ENCODE assay signal across 9 mouse cellular contexts in the genomic region with DNA sequence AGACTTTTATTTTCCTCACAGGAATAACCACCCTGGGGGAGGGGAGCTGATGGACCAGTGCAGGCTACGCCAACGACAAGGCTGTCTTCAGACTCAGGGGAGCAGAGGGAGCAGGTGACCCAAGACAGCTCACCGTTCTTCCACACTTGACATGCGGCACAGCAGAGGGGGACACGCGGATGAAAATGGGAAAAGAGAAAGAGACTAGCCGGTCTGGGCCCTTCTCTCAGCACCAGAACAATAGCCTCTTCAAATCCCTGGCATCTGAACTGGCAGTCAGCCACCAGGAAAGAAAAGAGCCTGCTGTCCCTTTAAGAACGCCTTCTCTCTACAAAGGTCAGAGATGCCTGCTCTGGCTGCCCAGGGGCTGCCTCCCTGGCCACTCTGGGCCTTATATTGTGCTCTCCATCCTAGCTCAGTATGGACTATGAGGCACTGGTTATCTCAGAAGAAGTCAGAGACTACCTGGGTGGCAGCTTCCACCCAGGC.
DNase-seq lines count a peak whose midpoint lies in the region; ATAC-seq and TF ChIP-seq lines count a peak whose summit lies in the region.
"Had no signal": no experiment of that assay in that cellular context is flagged by ENCODE, and none has a peak within 500 bp of the region (broad histone marks: within the 10 kb centered on the region; RNA-seq: fewer than 3 reads in every experiment).

No protein-coding gene starts in this region.

- H3K4me1 ChIP-seq in hindbrain, embryonic 10.5 days (replicated peaks), result peaks cover 15% of the 10 kb centered on the region
- H3K4me1 ChIP-seq in midbrain, embryonic 14.5 days (ENCODE audit: control insufficient read depth, insufficient read depth, low read length), result peaks cover 10% of the 10 kb centered on the region

- ATAC-seq in midbrain, embryonic 14.5 days (ENCODE audit: low FRiP score, low TSS enrichment), result peak; percentile 64; the same call in 1 of the 2 replicates

- peak in 1 of 2 experiments; percentile 58 for DNase-seq in layer of hippocampus, adult 2 months (ENCODE audit: low spot score in 2 of 2)
- no peak for DNase-seq in layer of hippocampus, postnatal 14 days (ENCODE audit: low spot score in 2 of 2)
- DNase-seq in cerebellum, adult 9-11 months, result peak; percentile 73
- DNase-seq in hindbrain, embryonic 10.5 days (ENCODE audit: low spot score), result no peak
- DNase-seq in midbrain, embryonic 14.5 days, result peak; percentile 73
- DNase-seq in B cell, adult 2 months, result no peak
- DNase-seq in embryo, embryonic 11 days, result no peak
- DNase-seq in urinary bladder, postnatal 10 days (ENCODE audit: low spot score), result no peak
- DNase-seq: gastrocnemius, postnatal 14 days had no signal

- H3K27ac ChIP-seq in layer of hippocampus, adult 2 months, result peak overlapping the region; percentile 70
- peak overlapping the region; percentile 3; the same call in 1 of the 2 replicates for H3K27ac ChIP-seq in hindbrain, embryonic 10.5 days
- H3K27ac ChIP-seq in midbrain, embryonic 14.5 days (replicated peaks; ENCODE audit: low read depth, low read length), result peak overlapping the region; percentile 57

- WGBS in hindbrain, embryonic 10.5 days, result 38% methylated on average over 8 of the region's 8 CpGs
- WGBS in midbrain, embryonic 14.5 days, result 5% methylated on average over 8 of the region's 8 CpGs

- no peak overlapping the region; the same call in 1 of the 2 replicates for H3K4me3 ChIP-seq in layer of hippocampus, adult 2 months
- H3K4me3 ChIP-seq in hindbrain, embryonic 10.5 days, result no peak overlapping the region
- H3K4me3 ChIP-seq in midbrain, embryonic 14.5 days (replicated peaks; ENCODE audit: low read depth, low read length), result no peak overlapping the region

- no peak for TF ChIP-seq CTCF in layer of hippocampus, adult 2 months (conservative IDR thresholded peaks at IDR 0.05)

- H3K9ac ChIP-seq in midbrain, embryonic 14.5 days (replicated peaks; ENCODE audit: low read length), result no peak overlapping the region

- H3K27me3 ChIP-seq in hindbrain, embryonic 10.5 days (ENCODE audit: insufficient read depth, poor library complexity, severe bottlenecking), result no peaks in the 10 kb centered on the region
- no peaks in the 10 kb centered on the region for H3K27me3 ChIP-seq in midbrain, embryonic 14.5 days (ENCODE audit: control insufficient read depth, insufficient read depth, low read length)

- H3K36me3 ChIP-seq in hindbrain, embryonic 10.5 days, result no peaks in the 10 kb centered on the region
- H3K36me3 ChIP-seq in midbrain, embryonic 14.5 days (ENCODE audit: control insufficient read depth, insufficient read depth, low read length), result no peaks in the 10 kb centered on the region

- H3K9me3 ChIP-seq in hindbrain, embryonic 10.5 days, result no peaks in the 10 kb centered on the region
- no peaks in the 10 kb centered on the region for H3K9me3 ChIP-seq in midbrain, embryonic 14.5 days (ENCODE audit: control insufficient read depth, low read length)

- peak overlapping the region; percentile 32 for H3K4me2 ChIP-seq in midbrain, embryonic 14.5 days (ENCODE audit: low read length)

Comparison
In these comparisons a context has a peak if more than half of its experiments do, and no peak if none do; other contexts are left out.
1. DNase-seq: peak in cerebellum, adult 9-11 months (single experiment) and midbrain, embryonic 14.5 days (single experiment); none in layer of hippocampus, postnatal 14 days (0 of 2), hindbrain, embryonic 10.5 days (single experiment), B cell, adult 2 months (0 of 2), embryo, embryonic 11 days (single experiment) and urinary bladder, postnatal 10 days (single experiment).
2. H3K27ac ChIP-seq: peak in every context shown above with its lines; median percentile 70 in layer of hippocampus, adult 2 months; 57 in midbrain, embryonic 14.5 days; 3 in hindbrain, embryonic 10.5 days.